Mouse (Mus musculus): ENCODE results near the gene Pom121.
"Not testable (repeated sequence)": the region's sequence is repeated elsewhere in the genome, so short reads cannot be mapped to it uniquely, and the experiment has no call there.

Pom121 gene

GRCm38 (mm10) chr5:135369196-135369595, 25.1 kb downstream of the Pom121 start:
- not testable (repeated sequence) for DNase-seq (ENCODE audit: low spot score)

- no peak for DNase-seq (ENCODE audit: low spot score)
Observed at GRCm38 (mm10) chr5:135368312-135368711, 26.0 kb downstream of the Pom121 start.

DNA sequence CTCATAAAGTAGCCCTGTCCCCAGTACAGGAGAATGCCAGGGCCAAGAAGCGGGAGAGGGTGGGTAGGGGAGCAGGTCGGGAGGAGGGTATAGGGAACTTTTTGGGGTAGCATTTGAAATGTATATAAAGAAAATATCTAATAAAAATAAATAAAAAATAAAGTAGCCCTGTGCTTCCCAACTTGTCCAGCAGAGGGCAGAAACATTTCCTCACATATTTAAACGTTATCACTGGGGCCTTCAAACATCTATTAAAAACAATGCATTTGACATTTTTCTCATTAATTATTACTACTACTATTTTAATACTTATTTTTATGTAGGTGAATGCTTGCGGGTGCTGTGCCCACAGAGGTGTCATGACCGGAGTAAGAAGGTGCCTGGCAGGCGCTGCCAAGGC, 26.5 kb downstream of the Pom121 start:
- no peak for DNase-seq (ENCODE audit: low spot score)

GRCm38 (mm10) chr5:135363540-135363939, 30.8 kb downstream of the Pom121 start:
- DNase-seq (ENCODE audit: low spot score), result peak; percentile 72

- DNase-seq (ENCODE audit: low spot score), result no peak
Observed at GRCm38 (mm10) chr5:135362572-135362971, 31.8 kb downstream of the Pom121 start.

- DNase-seq (ENCODE audit: low spot score), result no peak
Observed at GRCm38 (mm10) chr5:135359772-135360171, 34.6 kb downstream of the Pom121 start.

DNA sequence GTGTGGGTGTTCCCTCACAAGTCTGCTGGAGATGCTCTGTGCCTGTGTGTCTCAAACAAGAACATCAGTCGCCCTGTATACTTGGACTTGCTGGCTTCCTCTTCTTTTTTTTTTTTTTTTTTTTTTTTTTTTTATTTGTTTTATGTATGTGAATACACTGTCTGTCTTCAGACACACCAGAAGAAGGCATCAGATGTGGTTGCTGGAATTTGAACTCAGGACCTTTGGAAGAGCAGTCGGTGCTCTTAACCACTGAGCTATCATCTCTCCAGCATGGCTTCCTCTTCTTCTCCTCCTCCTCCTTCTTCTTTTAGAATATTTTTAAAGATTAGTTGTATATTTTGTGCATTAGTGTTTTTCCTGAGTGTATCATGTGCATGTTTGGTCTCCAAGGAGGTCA, 36.8 kb downstream of the Pom121 start:
- DNase-seq (ENCODE audit: low spot score), result peak; percentile 78

DNA sequence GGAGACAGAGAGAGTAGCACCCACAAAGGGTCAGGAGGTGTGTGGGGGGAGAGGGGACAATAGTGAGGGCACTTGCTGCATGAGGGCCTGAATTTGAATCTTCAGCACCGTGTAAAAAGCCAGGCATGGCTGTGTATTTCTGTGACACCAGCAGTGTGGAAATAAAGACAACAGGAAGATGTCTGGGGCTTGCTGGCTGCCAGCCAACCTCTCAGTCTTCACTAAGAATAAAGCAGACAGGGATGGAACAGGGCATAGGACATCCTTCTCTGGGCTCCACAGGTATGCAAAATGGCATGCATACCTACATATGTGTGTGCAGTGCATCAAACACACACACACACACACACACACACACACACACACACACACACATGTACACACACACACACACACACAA, 38.3 kb downstream of the Pom121 start:
- no peak for DNase-seq (ENCODE audit: low spot score)

DNA sequence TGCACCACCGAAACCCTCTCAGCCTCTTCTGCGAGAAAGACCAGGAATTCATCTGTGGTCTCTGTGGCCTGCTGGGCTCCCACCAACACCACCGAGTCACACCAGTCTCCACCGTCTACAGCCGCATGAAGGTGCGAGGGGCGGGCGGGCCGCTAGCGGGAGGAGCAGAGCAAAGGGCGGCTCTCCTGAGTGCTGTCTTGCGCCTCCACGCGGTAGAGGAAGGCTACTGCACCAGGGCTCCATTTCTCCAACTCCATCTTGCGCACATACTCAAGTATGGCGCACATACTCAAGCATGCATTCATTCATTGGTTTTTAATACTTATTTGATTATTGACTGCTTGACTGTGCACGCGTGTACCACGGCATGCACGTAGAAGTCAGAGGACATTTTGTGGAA, 40.8 kb downstream of the Pom121 start:
- peak; percentile 77 for DNase-seq (ENCODE audit: low spot score)

DNA sequence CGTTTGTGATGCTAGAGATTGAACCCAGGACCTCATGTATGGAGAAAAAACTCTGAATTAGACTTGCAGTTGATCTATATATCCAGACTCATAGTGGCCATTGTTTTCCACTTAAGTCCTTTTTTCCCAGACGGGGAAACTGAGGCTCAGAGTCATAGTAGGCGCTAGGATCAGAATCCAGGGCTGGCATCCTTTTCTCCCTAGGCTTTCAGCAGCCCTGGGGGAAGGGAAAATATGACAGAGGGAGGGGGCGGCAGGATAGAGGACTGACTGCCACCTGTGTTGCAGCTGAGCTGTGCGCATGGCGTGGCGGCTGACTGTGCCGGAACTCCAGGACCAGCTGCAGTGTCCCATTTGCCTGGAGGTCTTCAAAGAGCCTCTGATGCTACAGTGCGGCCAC, 41.4 kb downstream of the Pom121 start, which contains the start of gene Trim50:
Gene Trim50, plus strand, starts transcription at position 301 of the 400 bp plus-strand sequence.
- no peak for DNase-seq (ENCODE audit: low spot score)

DNA sequence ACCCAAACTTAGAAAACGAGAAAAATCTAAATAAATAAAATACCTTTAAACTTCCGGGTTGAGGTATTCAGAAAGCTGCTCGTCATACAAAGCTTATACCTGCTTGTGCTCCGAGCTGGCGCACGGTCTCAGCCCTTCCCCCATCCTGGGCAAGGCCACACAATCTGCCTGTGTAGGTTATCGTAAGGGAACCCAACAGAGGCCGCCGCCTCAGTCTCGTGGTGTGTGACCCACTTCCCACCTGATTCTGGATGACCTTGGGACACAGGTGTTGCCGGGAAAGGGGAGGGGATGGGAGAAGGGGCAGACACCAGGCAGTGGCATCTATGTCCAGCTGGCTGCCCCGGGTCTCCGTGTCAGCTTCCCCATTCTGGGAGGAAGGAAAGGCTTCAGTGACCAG, 42.7 kb downstream of the Pom121 start:
- DNase-seq (ENCODE audit: low spot score), result peak; percentile 72

GRCm38 (mm10) chr5:135349862-135350261, 44.5 kb downstream of the Pom121 start, which contains the start of gene Fkbp6:
Fkbp6 (minus strand) TSS chr5:135350044.
- peak; percentile 70 for DNase-seq (ENCODE audit: low spot score)

DNA sequence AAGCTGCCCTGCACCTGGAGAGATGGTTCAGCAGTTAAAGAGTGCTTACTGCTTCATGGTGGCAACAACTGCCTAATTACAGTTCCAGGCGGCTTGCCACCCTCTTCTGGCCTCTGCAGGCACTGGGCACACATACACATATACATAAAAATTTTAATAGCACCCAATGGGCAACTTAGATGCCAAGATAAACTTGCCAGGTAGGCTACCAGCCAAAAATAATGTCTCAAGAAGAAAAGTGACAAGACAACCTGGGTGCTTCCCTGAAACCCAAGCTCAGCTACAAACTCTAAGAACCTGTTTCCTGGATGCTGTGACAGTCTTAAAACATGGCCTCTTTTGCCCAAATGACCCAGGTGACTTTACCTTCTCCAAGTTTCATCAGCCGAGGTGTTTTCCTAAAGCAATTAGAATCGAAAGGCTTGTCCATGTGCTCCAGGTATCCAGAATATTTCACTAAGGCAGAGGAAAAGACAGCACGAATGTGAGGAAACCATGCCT, 46.8 kb downstream of the Pom121 start:
- DNase-seq (ENCODE audit: low spot score), result no peak

DNA sequence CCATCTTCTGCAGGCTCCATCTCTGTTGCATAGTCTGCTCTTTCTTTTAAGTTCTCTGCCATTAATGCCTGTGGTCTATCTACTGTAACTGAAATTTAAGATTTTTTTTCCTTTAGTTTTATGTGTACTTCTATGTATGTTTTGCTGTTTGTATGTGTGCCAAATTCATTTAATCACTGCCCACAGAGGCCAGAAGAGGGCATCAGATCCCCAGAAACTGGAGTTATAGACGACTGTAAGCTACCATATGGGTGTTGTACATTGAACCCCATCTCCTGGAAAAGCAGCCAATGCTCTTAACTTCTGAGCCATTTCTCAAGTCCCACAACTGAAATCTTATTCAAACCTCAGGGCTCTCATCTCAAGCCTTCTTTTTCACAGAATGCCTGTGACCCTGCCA, 47.9 kb downstream of the Pom121 start:
- no peak for DNase-seq (ENCODE audit: low spot score)

DNA sequence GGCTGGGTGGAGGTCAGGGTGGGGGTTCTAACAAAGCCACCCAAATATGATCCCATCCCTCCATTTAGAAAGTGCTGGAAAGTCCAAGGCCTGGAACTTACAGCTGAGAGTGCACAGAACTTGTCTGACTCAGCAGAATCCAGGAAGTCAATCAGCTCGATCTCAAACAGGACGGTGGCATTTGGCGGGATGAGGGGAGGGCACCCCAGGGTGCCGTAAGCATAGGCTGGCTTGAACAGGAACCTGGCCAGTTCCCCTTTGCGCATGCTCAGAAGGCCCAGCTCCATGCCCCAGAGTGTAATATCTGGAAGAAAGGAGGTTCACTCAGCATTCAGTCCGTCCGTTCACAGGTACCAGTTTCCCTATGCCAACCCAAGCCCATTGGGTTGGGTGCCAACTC, 48.4 kb downstream of the Pom121 start:
- DNase-seq (ENCODE audit: low spot score), result no peak

DNA sequence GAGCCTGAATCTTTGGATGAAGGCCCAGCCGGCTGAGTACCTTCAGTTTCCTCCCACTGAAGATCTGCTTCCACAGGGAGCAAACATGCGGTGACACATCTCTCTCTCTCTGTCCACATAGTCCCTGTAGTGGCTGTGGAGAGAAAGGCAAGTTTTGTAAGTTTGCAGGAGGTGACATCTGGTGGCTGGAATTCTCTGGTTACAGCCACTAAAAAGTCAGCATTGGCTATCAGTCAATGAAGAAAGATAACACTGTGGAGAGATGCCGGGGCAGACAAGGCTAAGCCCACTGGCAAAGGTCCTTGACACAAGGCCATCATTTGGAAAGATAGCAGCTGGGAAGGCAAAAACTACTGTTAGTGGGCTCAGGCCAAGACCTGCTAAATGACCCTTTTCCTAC, 56.8 kb downstream of the Pom121 start:
- no peak for DNase-seq (ENCODE audit: low spot score)

GRCm38 (mm10) chr5:135331161-135331560, 63.2 kb downstream of the Pom121 start:
- peak; percentile 33 for DNase-seq (ENCODE audit: low spot score)

GRCm38 (mm10) chr5:135330201-135330600, 64.1 kb downstream of the Pom121 start:
- DNase-seq (ENCODE audit: low spot score), result peak; percentile 21

- peak; percentile 22 for DNase-seq (ENCODE audit: low spot score)
Observed at GRCm38 (mm10) chr5:135329471-135329870, 64.9 kb downstream of the Pom121 start.
